Mouse (Mus musculus): ENCODE data around the gene Rnf150.
"Not testable (repeated sequence)": the region's sequence is repeated elsewhere in the genome, so short reads cannot be mapped to it uniquely, and the experiment has no call there.

Gene Rnf150

DNA sequence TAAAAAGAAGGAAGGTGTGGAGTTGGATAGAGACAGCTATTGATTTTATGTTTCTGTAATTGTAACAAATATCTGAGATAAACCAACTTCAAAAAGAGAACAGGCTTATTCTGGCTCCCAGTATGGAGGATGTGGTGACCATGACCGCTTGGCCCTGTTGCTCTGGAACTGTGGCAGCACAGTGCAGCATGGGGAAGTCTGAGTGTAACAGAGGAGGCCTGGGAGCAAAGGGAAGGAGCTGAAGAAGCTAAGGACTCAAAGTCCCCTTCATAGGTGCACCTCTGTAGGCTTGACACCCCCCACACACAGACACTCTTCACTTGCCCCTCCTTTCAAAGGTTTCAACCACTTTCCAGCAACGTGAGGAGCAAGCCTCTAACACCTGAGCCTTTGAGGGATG, 214.2 kb downstream of the Rnf150 start:
- DNase-seq (ENCODE audit: low spot score), result no peak

DNA sequence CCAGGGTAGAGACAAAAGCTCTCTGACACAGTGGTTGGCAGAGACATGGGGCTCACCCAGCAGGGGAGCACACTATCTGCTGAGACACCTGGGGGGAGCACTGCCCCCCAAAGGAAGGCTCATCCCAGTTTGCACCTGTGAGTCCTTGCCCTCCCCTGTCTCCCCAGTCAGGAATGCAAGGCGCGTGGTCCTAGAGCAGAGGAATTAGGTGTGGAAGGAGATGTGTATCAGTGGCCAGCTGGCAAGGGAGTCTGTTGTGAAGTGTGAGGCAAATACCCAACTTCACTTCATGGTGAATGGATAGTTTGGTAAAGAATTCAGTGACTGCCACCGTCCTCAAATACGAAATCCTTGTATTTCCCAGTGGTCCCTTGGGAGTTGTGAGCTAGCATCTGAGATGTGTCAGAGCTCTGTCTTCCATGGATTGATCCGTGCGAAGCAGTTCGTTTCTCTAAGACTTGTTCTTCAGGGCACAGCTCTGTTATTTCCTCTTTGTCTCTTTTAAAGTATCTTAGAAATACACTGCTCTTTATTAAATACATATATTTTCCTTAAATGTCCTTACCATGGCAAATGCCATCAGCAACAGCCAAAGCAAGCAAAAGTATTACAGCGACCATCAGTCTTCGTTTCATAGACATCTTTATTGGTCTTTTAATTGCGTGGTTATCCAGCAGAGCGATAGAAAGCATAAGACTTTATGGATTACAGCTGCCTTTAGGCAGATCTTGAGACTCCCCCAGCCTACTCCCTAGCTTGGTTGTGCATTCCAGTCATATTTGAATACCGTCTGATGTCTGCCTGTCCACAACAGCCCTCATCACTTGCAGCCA, 215.8 kb downstream of the Rnf150 start:
- DNase-seq (ENCODE audit: low spot score), result no peak

DNA sequence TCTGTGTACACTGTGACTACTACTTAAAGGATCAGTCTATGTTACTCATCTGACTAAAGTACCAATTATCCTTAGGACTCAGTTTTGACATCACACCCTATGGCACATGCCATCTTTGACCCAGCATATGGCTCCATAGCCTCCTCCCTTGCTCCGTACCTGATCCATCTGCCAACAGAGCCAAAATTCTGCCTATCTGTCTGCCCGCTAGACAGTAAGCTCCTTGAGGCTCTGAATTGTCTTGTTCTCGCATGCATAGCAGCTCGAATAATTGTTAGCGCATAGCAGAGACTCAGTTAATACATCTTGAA, 216.3 kb downstream of the Rnf150 start:
- DNase-seq (ENCODE audit: low spot score), result no peak

DNA sequence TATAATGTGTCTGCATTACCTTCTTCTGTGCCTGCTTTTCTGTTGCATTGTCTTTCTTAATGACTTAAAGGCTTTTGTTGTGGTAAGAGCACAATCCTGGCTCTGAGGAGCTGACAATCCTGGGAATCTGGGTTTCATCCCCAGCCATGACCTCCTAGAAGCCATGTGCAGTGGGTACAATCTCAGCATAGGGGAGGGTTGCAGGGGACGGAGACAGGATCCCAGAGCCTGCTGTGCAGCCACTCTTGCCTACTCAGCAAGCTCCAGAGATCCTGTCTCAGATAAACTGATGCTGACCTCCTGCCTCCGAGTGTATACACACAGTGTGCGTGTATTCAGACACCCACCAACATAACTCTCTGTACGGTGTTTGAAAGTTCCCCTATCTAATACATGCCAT, 218.1 kb downstream of the Rnf150 start:
- no peak for DNase-seq (ENCODE audit: low spot score)

DNA sequence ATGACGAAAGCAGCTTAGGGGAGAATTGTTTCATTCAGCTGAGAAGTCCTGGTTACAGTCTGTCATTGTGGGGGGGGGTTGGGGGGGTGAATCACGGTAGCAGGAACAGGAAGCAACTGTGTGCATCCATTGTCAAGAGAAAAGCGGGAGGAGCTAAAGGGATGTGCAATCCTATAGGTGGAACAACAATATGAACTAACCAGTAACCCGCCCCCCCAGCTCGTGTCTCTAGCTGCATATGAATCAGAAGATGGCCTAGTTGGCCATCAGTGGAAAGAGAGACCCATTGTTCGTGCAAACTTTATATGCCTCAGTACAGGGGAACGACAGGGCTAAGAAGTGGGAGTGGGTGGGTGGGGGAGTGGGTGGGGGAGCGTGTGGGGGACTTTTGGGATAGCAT, 218.7 kb downstream of the Rnf150 start:
- not testable (repeated sequence) for DNase-seq (ENCODE audit: low spot score)

DNA sequence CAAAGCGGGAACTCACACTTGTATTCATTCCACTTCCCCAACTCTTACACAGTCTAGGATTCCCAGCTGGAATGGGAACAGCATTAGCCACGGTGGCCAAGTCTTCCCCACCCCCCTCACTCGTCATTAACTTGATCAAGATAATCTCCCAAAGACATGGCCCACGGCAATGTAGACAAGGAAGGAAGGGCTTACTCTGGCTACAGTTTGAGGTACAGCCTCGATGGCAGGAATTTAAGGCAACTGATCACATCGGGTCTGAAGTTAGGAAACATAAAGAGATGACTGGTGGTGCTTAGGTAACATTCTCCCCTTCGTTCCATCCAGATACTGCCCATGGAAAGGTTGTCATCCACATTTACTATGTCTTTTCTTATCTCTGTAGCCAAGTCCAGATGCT, 219.1 kb downstream of the Rnf150 start:
- DNase-seq (ENCODE audit: low spot score), result no peak

DNA sequence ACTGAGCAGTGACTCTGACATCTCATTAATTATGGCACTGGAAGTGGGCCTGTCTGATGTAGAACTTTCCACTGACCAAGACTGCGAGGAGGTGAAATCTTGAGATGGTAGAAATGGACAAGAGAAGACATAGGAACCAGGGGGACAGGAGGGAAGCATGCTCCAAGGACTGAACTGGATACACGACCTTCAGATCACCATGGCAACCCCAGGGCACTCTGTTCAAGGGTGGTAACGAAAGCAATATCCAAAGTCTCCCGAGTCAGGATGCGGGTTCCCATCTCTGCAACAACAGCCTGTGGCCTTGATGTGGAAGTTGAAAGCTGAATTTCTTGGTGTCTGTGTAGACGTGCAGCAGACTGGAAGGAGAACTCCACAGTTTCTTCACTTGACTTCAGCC, 220.3 kb downstream of the Rnf150 start:
- DNase-seq (ENCODE audit: low spot score), result no peak

DNA sequence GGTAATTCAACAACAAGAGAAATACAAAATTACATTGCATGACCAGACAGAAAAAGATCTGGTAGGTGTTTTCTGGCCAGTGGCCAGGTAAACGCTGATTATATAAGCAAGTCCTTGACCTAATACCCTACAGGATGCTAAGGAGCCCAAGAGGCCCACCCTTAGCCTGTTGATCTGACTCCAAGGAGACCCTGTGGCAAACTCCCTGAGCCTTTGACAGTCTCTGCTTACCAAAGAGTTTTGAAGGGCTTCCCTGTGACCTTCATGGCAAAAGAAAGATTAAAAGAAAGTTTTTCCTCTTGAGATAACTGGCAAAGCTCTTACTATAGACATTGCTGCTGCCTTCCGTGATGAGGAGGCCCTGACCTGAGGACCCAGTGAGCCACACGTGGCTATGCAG, 222.4 kb downstream of the Rnf150 start:
- DNase-seq (ENCODE audit: low spot score), result no peak

DNA sequence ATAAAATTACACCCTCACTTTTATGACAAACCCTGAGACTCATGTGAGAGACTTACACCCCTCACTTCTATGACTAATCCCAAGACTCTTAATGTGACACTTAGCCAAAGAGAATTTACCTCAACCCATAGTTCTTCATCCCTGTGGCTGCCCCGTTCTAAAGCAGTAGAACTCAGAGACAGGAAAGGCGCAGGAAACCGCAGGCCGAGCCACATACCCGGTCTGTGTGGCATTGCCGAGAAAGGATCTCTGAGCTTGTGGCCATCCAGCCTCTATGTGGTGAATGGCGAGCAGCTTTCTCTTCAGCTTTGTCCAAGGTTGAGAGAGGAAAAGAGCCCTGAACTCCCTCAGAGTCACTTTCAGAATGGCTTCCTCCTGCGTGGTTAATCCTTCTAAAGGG, 223.5 kb downstream of the Rnf150 start:
- DNase-seq (ENCODE audit: low spot score), result no peak

DNA sequence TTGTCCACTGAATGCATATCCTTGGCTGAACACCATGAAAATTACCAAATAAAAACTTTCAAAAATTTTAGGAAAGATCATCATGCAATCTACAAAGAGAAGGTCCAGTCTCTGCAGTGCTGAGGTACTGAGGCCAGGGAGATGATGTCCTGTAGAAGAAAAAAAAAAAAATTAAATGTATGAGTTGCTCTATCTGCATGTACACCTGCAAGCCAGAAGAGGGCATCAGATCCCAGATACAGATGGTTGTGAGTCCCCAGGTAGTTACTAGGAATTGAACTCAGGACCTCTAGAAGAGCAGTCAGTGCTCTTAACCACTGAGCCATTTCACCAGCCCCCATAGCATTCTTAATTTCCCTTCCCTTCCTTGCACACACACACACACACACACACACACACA, 224.4 kb downstream of the Rnf150 start:
- DNase-seq (ENCODE audit: low spot score), result no peak

DNA sequence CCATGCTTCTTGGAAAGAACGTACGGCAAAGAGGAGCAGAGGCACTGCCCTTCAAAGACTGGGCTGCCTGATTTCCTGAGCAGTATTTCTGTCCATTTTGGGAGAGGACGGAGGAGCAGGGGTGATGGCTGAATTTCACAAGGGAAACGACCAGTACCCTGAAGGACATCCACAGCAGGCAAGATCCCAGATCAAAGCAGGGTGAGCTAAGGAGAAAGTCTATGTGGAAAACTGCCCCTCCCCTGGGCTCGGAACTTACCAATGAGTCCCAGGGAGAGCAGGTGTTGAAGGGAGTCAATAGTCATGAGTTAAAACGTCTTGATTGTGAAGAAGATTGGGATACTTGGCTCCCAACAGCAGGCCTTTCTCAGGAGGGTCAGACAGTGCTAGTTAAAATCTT, 225.0 kb downstream of the Rnf150 start:
- no peak for DNase-seq (ENCODE audit: low spot score)

DNA sequence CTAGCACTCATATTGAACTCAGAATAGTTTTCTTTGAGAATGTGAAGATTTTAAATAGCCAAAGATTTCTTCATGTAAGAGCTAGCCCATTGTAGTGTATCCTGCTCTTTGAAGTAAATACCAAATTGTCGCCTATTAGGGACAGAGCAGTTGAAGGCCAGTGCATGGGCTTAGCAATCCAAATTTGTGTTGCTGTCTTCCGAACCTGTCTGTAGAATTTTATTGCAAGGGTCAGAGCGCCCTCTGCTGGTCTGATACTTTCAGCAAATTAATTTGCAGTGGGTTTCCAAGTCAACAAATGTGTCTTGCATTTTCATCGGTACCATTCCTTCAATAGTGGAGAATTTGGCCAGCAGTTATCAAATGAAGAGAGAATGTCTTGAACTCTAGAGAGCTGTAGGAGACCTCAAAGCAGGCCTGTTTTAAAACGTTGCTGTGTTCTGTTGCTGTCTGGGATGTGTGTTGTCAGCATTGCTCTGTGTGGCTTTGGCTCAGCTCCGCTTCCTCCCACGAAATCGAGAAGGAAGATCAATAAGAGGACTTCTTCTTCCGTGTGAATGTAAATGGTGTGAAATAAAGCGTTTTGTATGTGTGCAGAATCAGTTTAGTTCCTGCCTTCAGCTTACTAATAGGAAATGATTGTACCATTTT, 226.3 kb downstream of the Rnf150 start:
- DNase-seq (ENCODE audit: low spot score), result peak; percentile 86

DNA sequence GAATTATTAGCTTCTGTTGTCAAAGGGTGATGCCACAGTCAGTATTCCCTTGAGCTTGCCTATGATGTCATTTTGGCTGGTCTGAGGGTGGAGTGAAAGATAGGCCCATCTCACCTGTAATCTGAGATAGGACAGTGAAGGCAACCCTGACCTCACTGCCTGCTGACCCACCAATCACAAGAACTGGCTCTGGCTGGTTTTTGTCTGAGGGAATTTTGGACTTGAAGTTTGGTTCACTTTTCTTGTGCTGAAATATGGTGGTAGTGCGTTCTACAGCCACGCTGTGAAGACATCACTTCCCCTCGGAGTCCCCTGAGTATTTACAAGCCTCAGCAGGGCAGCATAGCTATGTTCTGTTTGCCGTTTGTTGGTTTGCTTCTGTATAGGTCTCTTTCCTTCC, 227.3 kb downstream of the Rnf150 start:
- DNase-seq (ENCODE audit: low spot score), result no peak

DNA sequence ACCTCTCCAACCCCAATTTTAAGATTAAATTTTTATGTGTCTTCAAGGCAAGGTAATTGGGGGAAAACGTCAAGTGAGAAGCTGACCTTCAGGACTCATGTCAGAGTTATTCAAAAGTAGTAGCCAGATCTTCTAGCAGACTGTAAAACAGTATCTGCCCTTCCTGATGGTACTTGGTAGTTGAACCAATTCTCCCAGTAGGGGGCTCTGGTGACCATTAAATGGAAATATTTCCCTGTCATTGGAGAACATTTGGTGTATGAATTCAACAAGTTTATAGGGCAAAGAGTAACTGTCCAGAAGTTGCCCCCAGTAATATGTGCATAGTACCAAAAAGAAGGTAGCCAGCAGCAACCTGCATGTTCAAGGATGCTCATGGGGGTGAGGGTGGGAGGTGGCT, 236.9 kb downstream of the Rnf150 start:
- DNase-seq (ENCODE audit: low spot score), result no peak

DNA sequence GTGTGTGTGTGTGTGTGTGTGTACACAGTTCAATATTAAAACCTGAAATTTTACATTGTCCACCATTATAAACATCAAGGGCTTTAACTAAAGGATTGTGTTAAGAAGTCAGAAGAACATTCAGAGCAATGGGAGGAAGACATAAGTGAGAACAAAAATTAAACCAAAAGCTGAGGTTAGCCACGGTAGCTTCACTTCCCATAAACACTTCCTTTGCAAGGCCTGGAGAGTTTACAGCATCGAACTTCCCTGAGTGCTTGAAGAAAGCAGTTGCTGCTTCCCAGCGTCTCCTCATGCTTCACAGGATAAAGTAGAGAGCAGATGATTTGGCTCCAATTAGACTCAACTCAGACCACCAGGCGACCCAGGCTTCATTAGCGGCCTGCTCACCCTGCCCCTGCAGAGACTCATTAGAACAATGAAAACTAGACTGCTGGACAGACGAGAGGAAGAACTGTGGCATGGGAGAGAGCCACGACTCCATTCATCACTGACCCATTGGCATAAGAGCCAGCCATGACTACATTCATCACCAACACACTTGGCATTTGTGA, 239.9 kb downstream of the Rnf150 start:
- DNase-seq (ENCODE audit: low spot score), result no peak

DNA sequence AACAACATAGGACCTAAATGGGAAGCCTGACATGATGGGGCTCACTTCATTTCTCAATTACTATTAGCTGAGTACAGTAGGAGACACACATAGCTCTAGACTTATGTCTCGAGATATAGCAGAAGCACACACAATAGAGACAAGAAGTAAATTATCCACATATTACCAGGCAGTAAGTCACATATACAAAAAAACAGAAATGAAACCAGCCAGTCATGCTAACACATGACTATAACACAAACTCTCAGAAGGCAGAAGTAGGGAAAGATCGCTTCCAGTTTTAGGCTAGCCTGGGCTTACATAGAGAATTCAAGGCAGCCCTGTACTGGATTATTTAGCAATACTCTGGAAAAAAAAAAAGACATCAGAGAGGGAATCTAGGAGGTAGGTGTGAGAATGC, 240.8 kb downstream of the Rnf150 start:
- DNase-seq (ENCODE audit: low spot score), result no peak

DNA sequence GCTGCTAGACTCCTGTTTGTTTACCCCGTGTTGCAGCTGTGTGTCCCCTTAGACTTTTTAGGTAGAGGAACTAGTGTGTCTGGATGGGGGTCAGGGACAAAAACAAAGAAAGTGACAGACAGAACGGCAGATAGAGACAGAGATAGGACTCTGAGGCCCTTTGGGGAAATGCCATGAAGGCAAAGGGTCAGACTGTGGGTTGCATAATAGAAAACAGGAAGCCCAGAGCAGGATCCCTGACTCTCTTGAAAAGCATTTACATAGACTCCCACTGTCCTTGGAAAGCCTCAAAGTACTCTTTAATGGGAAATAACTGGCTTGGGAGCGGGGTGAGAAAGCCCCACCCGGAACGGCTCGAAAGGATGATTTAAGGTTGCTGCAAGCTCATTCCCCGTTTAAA, 246.6 kb downstream of the Rnf150 start:
- DNase-seq (ENCODE audit: low spot score), result no peak

DNA sequence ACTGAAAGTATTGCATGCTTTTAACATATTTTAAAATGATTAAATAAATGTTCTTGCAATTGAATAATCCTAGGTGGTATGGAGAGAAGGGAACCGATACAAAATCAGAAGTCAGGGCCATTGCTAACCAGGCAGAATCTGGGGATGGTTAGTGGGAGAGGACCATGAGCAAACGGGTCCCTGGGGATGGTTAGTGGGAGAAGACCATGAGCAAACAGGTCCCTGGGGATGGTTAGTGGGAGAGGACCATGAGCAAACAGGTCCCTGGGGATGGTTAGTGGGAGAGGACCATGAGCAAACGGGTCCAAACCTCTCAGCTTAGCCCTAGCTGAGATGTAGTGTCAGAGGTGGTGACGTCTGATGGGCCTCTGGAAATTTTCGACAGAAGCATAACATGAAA, 247.0 kb downstream of the Rnf150 start:
- DNase-seq (ENCODE audit: low spot score), result no peak

DNA sequence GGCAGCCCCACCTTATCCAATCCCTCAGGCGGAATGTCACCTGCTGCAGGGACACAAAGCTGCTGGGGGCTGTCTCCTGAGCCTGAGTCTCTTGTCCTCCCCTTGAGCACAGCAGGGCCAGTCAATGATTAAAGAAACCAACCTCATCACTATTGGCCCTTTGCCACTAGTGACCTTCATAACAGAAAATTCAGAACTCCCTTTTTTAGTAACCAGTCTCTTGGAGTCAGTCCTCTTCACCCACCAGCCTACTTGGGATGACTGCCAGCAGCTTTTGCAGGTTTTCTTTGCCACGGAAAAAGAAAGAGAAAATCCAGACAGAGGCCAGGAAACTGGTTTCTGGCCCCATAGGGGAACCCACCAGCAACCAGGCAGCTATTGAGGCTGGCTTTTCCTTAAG, 271.9 kb downstream of the Rnf150 start:
- DNase-seq (ENCODE audit: low spot score), result no peak

DNA sequence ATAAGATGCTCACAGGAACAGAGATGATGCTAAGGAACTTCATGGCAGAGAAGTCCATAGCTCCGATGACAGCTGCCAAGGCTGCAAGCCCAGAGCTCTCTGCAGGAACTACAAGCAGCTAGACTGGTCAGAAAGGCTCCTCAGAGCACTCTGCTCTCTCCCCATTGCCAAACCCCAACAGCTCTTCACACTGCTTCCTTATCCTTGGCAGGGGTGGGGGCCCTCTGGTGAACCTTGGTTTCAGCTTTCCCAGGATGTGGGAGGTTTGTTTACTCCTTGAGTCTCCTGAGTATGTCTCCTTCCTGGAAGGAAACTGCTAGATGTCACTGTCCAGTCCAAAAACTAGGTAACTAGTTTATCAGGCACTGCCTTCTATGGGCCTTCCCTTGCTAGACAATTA, 276.9 kb downstream of the Rnf150 start:
- no peak for DNase-seq (ENCODE audit: low spot score)

DNA sequence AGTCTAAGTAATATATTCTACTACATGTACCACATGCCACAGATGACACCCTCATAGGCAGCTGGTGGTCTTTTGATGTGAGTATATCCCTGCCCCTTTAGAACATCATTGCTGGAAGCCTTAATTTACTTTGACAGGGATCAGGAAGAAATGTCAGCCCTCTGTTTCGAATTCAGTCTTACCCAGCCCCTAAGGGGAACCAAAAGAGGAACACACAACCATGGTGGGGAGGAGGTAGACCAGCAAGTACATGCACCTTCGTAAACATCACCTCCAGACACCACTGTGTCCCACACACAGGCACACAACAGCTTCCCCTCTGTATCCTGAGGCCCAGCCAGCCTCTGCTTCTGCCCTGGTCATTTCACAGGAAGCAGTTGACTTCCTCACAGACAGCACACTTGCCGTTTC, 277.6 kb downstream of the Rnf150 start:
- no peak for DNase-seq (ENCODE audit: low spot score)

Data from urinary bladder, postnatal 25 days (tissue).